Comparison of ENCODE assay signal across 8 mouse cellular contexts in genomic region chr5:64803720-64804462, GRCm38 (mm10). TPM values are rescaled to one million over a fixed set of nuclear protein-coding genes. Genes with fewer than 3 reads are reported as not detected.
DNase-seq lines count a peak whose midpoint lies in the region; ATAC-seq and TF ChIP-seq lines count a peak whose summit lies in the region.

No protein-coding gene starts in this region.

- peak overlapping the region; percentile 97 for H3K9ac ChIP-seq in MEL (ENCODE audit: control insufficient read depth, low read depth, low read length, poor library complexity, severe bottlenecking)
- peak overlapping the region; percentile 94 for H3K9ac ChIP-seq in heart, embryonic 12.5 days

- peak overlapping the region; percentile 79 for H3K4me2 ChIP-seq in heart, embryonic 12.5 days

- peak; percentile 8; the same call in 1 of the 2 replicates for ATAC-seq in cerebellum, adult (ENCODE audit: insufficient number of reproducible peaks, low FRiP score, low TSS enrichment)
- ATAC-seq in heart, embryonic 12.5 days (ENCODE audit: insufficient number of reproducible peaks, low FRiP score), result no peak

- no peak for TF ChIP-seq EP300 in MEL (IDR thresholded peaks at IDR 0.05; ENCODE audit: low read depth in 1 of 2, low read length in 2 of 2)

- H3K9me3 ChIP-seq in MEL (replicated peaks; ENCODE audit: insufficient read depth, low read length), result no peaks in the 10 kb centered on the region
- no peaks in the 10 kb centered on the region; the same call in 1 of the 2 replicates for H3K9me3 ChIP-seq in heart, embryonic 12.5 days (replicated peaks)

- no peak for DNase-seq in cerebellum, adult 9-10 months
- peak; percentile 73 for DNase-seq in MEL (ENCODE audit: low read depth, low spot score)
- DNase-seq in cerebellum, postnatal 36 days, result peak; percentile 32 to 52
- DNase-seq in layer of hippocampus, postnatal 25 days (ENCODE audit: extremely low spot score in 1 of 2, low spot score in 1 of 2), result peak; percentile 45 to 52
- peak; percentile 72 for DNase-seq in mesoderm, embryonic 11.5 days (ENCODE audit: low read depth, low spot score)
- DNase-seq in splenic B cell, adult 2 months (ENCODE audit: low read depth, low spot score), result peak; percentile 39

- TF ChIP-seq RAD21 in MEL (IDR thresholded peaks at IDR 0.05; ENCODE audit: low read depth, low read length), result no peak

- H3K36me3 ChIP-seq in MEL (ENCODE audit: control insufficient read depth in 1 of 2, insufficient read depth in 2 of 2, low read length in 2 of 2), result peaks cover 0 to 42% of the 10 kb centered on the region in 2 experiments; a peak in 2 of 4 replicates
- peaks cover 3% of the 10 kb centered on the region; the same call in 1 of the 2 replicates for H3K36me3 ChIP-seq in heart, embryonic 12.5 days
- H3K36me3 ChIP-seq in splenic B cell, adult 2 months (ENCODE audit: control insufficient read depth, insufficient read depth, low read length, poor library complexity, severe bottlenecking), result 0 out of 2 replicates have a peak, but pooled peaks cover under 1% of the 10 kb centered on the region

- no peaks in the 10 kb centered on the region for H3K27me3 ChIP-seq in MEL (ENCODE audit: control insufficient read depth in 1 of 2, insufficient read depth in 2 of 2, low read length in 2 of 2)
- H3K27me3 ChIP-seq in heart, embryonic 12.5 days (replicated peaks), result no peaks in the 10 kb centered on the region
- H3K27me3 ChIP-seq in splenic B cell, adult 2 months (ENCODE audit: control insufficient read depth, insufficient read depth, low read length, poor library complexity, severe bottlenecking), result no peaks in the 10 kb centered on the region

- TF ChIP-seq POLR2A in MEL (IDR thresholded peaks at IDR 0.05; ENCODE audit: control insufficient read depth in 1 of 2, insufficient read depth in 1 of 2, low read depth in 1 of 2, low read length in 2 of 2, poor library complexity in 1 of 2), result no peak

- 0 out of 6 replicates have a peak, but pooled peaks of 1 of the 3 experiments have one; percentile 7 for TF ChIP-seq CTCF in MEL (IDR thresholded peaks at IDR 0.05 in 2 of 3, conservative IDR thresholded peaks at IDR 0.05 in 1 of 3; ENCODE audit: control insufficient read depth in 1 of 3, insufficient read depth in 1 of 3, low read depth in 2 of 3, low read length in 3 of 3, poor library complexity in 1 of 3, severe bottlenecking in 1 of 3)

- WGBS in heart, embryonic 12.5 days, result under 1% methylated on average over 59 of the region's 69 CpGs

- H3K27ac ChIP-seq in MEL (ENCODE audit: control insufficient read depth, low read depth, low read length), result peak overlapping the region; percentile 73
- H3K27ac ChIP-seq in heart, embryonic 12.5 days (ENCODE audit: poor library complexity, severe bottlenecking), result peak overlapping the region; percentile 96

- peaks cover 40% of the 10 kb centered on the region for H3K79me2 ChIP-seq in MEL (ENCODE audit: control insufficient read depth, insufficient read depth, low read length, poor library complexity)

- H3K4me1 ChIP-seq in MEL (ENCODE audit: control insufficient read depth in 1 of 2, insufficient read depth in 2 of 2, low read length in 2 of 2), result peaks cover 14 to 27% of the 10 kb centered on the region in 2 experiments; a peak in 3 of 4 replicates
- peaks cover 29% of the 10 kb centered on the region for H3K4me1 ChIP-seq in heart, embryonic 12.5 days (replicated peaks)

- peak overlapping the region; percentile 95 to 96 for H3K4me3 ChIP-seq in MEL (ENCODE audit: control insufficient read depth in 1 of 2, insufficient read depth in 1 of 2, low read depth in 2 of 2, low read length in 2 of 2)
- peak overlapping the region; percentile 75 for H3K4me3 ChIP-seq in heart, embryonic 12.5 days

TF ChIP-seq in MEL, 35 proteins besides CTCF, POLR2A, EP300 and RAD21:
- no peak for TF ChIP-seq POLR2AphosphoS2 (IDR thresholded peaks at IDR 0.05; ENCODE audit: low read length)
- no peak; the same call in 1 of the 2 replicates for TF ChIP-seq SIN3A (IDR thresholded peaks at IDR 0.05; ENCODE audit: low read length)
- TF ChIP-seq GATA1 (IDR thresholded peaks at IDR 0.05; ENCODE audit: low read depth, low read length), result no peak
- no peak for TF ChIP-seq MAX (IDR thresholded peaks at IDR 0.05; ENCODE audit: low read length)
- TF ChIP-seq HCFC1 (IDR thresholded peaks at IDR 0.05; ENCODE audit: low read depth, low read length), result no peak
- no peak for TF ChIP-seq ZMIZ1 (IDR thresholded peaks at IDR 0.05; ENCODE audit: low read depth, low read length)
- TF ChIP-seq TBP (IDR thresholded peaks at IDR 0.05; ENCODE audit: low read depth, low read length), result 0 out of 2 replicates have a peak, but pooled peaks have one; percentile 22
- no peak for TF ChIP-seq MYB (IDR thresholded peaks at IDR 0.05; ENCODE audit: low read depth, low read length)
- TF ChIP-seq GABPA (IDR thresholded peaks at IDR 0.05; ENCODE audit: low read depth, low read length), result no peak
- TF ChIP-seq MAFK (IDR thresholded peaks at IDR 0.05; ENCODE audit: borderline replicate concordance, low read depth, low read length), result no peak
- peak; percentile 53; the same call in 1 of the 2 replicates for TF ChIP-seq MAZ (IDR thresholded peaks at IDR 0.05; ENCODE audit: low read depth, low read length)
- 0 out of 2 replicates have a peak, but pooled peaks have one; percentile 9 for TF ChIP-seq TCF12 (IDR thresholded peaks at IDR 0.05; ENCODE audit: low read depth, low read length)
- TF ChIP-seq NRF1 (IDR thresholded peaks at IDR 0.05; ENCODE audit: insufficient read depth, low read depth, low read length, poor library complexity, severe bottlenecking), result no peak
- TF ChIP-seq UBTF (IDR thresholded peaks at IDR 0.05; ENCODE audit: borderline replicate concordance, insufficient read depth, low read depth, low read length), result 0 out of 2 replicates have a peak, but pooled peaks have one; percentile 49
- no peak for TF ChIP-seq USF1 (IDR thresholded peaks at IDR 0.05; ENCODE audit: low read depth, low read length)
- TF ChIP-seq BHLHE40 (IDR thresholded peaks at IDR 0.05; ENCODE audit: borderline replicate concordance, low read depth, low read length), result no peak
- TF ChIP-seq POLR2AphosphoS5 (IDR thresholded peaks at IDR 0.05; ENCODE audit: borderline replicate concordance, low read depth, low read length), result no peak
- no peak for TF ChIP-seq ZNF384 (IDR thresholded peaks at IDR 0.05; ENCODE audit: low read depth, low read length)
- no peak for TF ChIP-seq E2F4 (IDR thresholded peaks at IDR 0.05; ENCODE audit: borderline replicate concordance, low read depth, low read length)
- no peak for TF ChIP-seq ELF1 (IDR thresholded peaks at IDR 0.05; ENCODE audit: low read depth, low read length)
- TF ChIP-seq MEF2A (IDR thresholded peaks at IDR 0.05; ENCODE audit: extremely low read depth, insufficient replicate concordance, low read depth, low read length, poor library complexity, severe bottlenecking), result no peak

RNA-seq across cellular contexts. Expression of gene Klf3, which starts 0.7 kb away (rescaled TPM):
- total RNA-seq in MEL (2012; rRNA removed), result 7.1 and 8.4 TPM in 2 replicates
- polyA plus RNA-seq in MEL (2012; ENCODE audit: insufficient read depth in 1 of 2, insufficient read length in 2 of 2, low read depth in 1 of 2, low replicate concordance in 2 of 2, missing spikeins in 1 of 2), result 10 to 100 TPM; 39.7 to 72.2 TPM
- 66.9 and 69.7 TPM in 2 replicates for polyA plus RNA-seq in heart, embryonic 12.5 days (2016; fragmentation: Nextera tagmentation; extraction: Ambion mirVana)
- total RNA-seq in layer of hippocampus, postnatal 25 days (2021), result 10 to 100 TPM; 50.0 to 56.1 TPM
